Mouse (Mus musculus) olfactory bulb, adult 2 months (tissue): ENCODE data around the gene Bpifa6.

ENCODE experiments used
- CTCF ChIP-seq: fragments of 200-500 bp; IDR thresholded peaks from 2 replicates; pipeline ENCODE4 v1.5.1; 2012; ENCODE audit warnings: low read depth, mild to moderate bottlenecking, low read length, moderate library complexity; ENCODE audit not compliant: insufficient read depth
- POLR2A ChIP-seq: fragments of 200-500 bp; IDR thresholded peaks from 2 replicates; pipeline ENCODE4 v1.6.1; 2012; ENCODE audit warnings: mild to moderate bottlenecking, low read depth, low read length, moderate library complexity; ENCODE audit not compliant: insufficient read depth

DNA sequence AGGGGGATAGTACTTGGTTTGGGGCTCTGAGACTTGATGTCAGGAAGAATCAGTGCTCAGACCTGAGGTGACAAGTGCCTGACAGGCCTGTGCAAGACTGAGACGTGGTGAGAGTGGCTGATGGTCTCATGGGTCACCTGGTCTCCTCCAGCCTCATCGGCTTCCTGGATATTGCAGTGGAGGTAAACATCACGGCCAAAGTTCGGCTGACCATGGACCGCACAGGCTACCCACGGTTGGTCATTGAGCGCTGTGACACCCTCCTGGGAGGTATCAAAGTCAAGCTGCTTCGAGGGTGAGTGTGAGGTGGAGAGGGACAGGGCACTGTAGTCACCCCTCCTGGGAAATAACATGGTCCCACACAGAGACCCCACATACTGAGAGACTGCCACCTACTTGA is 30.2 kb upstream of the Bpifa6 start:
- TF ChIP-seq CTCF: no peak
- TF ChIP-seq POLR2A: no peak
